Mouse (Mus musculus) naive thymus-derived CD4-positive, alpha-beta T cell, adult 2 months (primary cell): Measurements from ENCODE around the gene Comtd1.
A peak's percentile ranks its signal among the peaks of the same experiment; 100 is the strongest.

Experiments used
- DNase-seq: peaks from one replicate; pipeline ENCODE4 v3.0.0-alpha.2; 2011; ENCODE audit warnings: low read depth

Gene Comtd1

DNA sequence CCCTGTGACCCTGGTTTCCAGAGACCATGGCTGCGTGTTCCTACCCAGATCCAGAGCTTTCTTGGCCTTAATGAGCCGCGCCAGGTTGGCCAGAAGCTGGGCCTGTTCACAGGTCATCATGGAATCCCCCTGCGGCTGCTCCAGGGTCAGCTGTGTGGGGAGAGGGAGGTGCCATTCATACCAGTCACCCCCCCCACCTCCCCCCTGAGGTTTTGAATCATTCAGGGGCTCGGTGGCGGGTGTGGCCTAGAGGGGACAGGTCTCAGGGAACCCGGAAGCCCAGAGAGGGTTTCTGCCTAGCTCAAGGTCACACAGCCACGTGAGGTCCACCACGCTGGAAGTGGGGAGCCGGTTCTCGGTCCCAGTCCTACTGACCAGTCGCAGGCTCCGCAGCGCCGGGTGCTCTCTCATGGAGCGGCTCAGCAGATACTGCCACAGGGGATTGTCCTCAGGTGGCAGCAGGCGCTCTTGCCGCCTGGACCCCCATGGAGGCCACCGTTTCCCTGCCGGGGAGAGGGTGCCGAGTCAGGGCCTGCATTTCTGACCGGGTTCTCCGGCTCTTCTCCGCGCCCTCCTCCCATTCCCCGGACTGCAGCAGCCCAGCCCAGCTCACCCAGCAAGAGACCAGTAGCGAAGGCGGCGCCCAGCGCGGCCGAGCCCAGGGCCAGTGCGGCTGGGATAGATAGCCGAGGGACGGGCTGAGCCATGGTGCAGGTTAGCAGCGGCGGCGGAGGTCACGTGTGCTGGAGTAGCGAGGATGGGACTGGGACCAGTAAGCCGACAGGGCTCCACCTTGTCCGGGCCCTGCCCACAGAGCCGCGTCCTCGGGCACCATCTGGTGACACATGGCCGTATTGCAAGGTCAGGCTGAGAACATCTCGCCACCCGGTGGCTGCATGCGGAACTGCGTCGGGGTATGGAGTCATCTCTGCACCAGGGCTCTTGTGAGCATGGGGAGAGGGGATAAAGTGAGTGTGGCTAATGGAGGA is at the start of gene Comtd1:
Gene Comtd1, minus strand, starts transcription at position 812 of the 989 bp plus-strand sequence.
- peak; percentile 96 for DNase-seq

DNA sequence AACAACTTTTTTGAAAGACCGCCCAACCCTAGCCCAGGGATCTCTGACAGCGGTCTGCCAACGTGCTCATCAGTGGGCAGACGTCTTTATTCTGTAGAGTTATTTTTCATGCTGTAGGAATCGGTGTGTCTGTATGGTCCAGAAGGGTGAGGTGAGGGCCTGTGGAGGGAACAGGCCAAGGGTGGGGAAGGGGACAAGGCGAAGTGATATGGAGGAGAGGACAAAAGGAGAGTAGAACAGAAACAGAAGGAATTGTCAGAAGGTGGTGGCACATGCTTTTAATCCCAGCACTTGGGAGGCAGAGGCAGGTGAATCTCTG is 43.5 kb upstream of the Comtd1 start:
- no peak for DNase-seq

DNA sequence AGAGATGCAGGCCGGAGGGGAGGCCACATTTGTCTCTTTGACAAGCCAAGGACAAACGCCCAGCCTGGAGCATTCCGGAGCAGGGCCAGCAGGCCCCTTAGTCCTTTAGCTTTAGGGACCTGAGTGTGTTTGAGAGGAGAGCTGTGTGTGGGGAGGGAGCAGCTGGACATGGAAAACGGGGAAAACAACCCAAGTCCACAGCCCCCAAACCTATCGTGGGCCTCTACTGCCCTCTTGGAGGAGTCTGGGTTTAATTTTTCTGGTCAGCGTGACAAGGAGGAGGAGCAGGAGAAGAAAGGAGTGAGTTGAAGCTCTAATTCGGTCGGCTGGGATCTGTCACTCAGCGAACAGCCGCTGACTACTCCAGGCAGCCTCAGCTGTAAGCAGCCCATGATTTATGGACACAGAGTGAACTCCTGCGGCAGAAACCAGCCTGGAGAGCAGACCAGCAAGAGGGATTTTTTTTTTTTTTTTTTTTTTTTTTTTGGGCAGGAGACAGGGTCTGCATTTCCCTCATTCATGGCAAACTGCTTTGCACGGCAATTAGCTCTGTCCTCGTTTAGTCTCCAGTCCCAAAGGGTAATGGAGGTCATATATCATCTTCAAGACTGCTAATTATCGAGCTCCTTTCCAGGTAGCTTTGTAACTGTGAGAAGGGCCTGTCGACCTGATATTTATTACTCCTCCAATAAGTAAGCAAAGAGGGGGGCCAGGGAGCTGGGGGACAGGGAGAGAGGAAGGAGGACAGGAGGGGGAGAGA is 43.0 kb upstream of the Comtd1 start:
- DNase-seq, result no peak

DNA sequence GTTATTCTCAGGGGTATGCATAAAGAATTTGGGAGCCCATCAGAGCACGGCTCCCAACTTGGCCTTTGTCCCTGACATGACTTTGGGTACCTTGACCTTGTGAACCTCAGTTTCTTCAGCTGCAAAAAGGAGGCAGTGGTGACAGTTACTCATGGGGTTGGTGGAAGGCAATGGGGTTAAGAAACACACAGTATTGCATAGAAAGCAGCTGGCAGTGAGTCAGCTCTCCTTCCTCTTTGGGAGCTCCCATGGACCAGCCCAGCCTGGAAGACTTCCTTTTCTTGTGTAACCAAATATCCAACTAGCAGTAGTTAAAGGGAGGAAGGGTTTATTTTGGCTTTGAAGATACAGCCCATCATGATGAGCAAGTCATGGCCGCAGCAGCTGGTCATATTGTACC is 41.7 kb upstream of the Comtd1 start:
- no peak for DNase-seq

DNA sequence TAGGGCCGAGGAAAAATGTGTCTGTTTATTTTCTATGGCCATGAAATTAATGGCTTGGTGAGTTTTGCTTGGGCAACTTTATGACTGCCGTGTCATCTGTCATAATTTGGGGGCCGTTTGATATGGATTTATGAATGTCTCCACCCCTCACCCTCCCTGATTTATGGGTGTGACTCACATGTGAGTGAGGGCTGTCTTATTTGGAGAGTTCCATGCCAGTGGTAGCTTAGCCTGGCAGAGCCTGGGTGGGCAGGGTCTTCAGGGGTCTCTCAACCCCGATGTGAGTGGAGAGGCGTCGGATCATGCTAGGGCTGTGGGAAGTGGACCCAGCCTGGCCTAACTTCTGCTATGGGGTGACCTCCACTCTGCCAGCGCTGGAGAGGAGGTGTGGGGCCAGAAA is 18.0 kb upstream of the Comtd1 start:
- no peak for DNase-seq

DNA sequence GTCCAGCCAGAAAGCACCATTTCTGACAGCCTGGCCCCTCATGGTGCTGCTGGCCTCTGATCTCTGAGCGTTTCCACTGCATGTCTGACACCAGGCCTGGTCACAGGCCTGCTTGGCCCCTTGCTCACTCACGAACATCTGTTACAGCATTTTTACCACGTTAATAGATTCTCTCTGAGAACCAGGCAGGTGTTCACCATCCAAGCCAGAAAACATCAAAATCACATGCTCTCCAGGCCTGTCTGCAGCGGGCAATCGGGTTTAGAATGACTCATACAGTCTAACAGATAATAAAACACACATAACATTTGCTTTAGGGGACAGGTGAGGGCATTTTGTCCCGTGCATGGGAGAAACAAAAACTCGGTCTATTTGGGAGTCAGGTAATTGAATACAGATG is 17.5 kb upstream of the Comtd1 start:
- DNase-seq, result no peak

DNA sequence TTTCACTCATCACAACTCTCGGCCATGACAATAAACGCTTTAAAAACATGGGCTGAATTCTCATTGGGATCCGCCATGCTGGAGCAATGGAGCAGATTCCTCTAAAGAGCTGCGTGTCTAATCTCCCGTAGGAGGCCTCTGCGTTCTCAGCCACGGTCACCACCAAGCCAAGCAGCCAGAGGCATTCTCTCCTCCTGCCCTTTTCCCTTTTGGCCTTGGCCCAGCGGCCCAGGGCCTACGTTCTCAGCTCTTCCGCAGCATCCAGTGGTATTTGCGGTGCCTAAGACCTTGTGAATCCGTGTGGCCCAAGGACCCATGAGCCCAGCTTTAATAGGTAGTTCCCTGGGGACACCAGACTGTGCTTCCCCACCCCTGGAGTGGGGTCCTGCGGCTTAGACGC is 8.1 kb upstream of the Comtd1 start:
- DNase-seq, result no peak

DNA sequence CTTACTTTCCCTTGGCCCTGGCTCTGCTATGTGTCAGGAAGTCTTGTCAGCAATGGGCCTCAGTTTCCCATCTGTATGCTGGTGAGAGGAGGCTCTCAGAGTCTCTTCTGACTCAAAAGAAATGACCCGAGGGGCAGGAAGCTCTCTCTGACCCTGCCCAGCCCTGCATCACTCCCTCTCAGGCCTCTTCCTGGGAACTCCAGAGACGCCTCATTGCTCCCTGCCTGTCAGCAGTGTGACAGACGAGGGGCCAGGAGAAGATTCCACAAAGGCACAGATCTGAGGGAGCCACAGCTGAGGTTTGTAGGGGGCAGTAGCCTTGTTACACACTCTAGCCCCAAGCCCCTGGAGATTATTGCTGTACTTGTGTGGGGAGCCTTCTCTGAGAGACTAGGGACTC is 7.2 kb upstream of the Comtd1 start:
- no peak for DNase-seq

DNA sequence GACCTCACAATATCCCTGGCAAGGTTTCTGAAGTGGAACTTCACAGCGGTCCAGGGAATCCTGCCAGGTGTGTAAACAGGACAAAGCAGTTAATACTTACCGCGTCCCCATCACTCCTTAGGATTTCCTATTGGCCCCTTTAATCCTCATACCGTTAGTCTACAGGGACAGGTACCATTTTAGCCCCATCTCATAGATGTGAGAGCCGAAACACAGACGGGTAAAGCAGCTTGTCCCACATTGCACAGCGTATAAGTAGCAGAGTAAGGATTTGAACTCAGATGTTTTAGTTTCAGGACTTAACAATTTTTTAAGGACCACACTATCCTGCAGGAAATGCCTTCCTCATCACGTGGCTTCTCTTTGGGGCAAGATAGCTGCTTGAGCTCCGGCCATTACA is 5.5 kb upstream of the Comtd1 start:
- no peak for DNase-seq

DNA sequence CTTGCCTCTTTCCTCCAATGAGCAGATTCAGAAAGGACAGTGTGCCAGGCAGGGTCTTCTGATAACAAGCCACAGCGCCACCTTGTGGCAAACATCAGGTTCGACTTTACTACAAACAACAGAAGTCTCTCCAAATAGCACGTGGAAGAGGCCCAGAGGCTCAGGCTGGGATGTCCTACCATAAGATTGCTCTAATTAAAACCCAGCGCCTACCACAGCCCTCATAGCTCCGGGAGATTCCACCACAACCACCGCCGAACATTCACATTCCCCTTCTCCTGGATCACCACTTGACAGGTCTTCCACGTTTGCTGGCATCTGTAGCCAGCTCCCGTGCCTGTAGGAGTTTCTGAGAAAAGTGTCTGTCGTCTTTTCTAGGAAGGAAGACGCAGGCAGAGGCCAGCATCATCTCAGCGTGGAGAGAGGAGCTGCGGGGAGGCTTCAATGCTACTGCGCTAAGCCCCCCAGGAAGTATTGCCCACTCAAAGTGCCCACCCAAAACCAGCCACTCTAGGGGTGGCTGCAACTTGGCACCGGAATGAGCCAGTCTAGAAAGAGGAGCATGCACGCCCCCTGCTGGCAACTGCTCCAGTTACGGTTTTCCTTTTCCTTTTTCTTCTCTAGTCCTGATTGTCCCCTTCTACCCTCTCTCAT is 4.8 kb upstream of the Comtd1 start:
- DNase-seq, result peak; percentile 91

DNA sequence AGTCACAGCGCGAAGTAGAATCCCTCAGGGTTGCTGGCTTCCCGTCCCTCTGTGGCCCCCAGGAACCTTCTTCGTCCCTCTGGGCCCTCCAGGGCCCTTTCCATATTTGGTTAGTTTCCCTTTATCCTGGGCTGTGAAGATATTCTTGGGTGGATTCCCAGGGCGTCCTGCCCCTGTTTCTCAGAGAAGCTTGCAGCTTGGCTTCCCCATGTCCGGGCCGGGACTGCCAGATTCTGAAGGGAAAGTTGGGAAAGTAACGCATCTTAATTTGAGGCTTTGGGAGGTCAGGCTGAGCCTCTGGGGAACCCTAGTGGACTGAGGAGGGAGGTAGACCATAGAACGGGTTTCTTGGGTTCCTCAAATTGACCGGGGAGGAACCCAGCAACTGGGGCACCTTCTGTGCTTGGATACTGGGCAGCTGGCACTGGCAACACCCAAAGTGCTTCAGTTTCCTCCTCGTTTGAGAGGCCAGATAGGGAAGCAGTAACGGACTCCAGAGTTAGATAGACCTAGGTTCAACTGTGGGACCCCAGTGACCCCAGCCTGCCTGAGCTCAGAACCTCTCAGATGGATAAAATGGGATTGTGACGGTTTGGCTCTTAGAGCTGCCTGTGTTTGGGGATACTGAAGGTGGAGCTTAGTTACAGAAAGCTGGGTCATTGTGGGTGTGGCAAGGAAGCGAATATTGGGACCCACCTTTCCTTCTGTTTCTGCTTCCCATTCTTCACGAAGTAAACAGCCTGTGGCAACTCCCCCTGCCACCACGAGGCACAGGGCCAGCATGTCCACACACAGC is 3.4 kb upstream of the Comtd1 start:
- no peak for DNase-seq

DNA sequence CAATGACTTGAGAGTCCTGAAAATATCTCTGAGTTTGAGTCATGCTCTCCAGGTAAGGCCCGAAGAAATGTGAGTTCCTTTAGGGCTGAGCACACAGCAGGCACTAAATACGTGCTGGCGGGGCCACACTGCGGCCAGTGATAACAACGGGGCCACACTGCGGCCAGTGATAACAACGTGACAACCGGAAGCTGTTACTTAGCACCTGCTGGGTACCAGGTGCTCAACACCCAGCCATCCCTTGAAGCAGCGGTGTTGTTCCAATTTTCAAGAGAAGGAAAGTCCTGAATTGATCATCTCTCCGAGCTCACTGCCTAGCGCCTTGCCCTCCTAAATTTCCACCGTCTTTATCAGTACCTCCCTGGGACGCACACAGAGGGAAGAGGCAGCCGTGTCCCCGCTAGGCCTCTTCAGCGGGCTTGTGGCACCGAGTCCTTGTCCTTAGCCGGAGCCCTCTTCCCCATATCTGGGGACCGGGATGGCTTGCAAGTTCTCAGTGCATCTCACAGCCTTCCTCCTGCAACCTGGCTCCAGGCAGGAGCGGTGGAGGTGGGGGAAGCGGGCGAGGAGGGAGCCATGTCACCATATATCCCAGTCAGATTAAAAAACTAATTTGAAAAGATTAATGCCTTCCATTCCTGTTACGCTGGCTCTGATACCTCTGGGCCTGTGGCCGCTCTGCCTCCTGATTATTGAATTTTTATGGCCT is 1.8 kb upstream of the Comtd1 start:
- no peak for DNase-seq

DNA sequence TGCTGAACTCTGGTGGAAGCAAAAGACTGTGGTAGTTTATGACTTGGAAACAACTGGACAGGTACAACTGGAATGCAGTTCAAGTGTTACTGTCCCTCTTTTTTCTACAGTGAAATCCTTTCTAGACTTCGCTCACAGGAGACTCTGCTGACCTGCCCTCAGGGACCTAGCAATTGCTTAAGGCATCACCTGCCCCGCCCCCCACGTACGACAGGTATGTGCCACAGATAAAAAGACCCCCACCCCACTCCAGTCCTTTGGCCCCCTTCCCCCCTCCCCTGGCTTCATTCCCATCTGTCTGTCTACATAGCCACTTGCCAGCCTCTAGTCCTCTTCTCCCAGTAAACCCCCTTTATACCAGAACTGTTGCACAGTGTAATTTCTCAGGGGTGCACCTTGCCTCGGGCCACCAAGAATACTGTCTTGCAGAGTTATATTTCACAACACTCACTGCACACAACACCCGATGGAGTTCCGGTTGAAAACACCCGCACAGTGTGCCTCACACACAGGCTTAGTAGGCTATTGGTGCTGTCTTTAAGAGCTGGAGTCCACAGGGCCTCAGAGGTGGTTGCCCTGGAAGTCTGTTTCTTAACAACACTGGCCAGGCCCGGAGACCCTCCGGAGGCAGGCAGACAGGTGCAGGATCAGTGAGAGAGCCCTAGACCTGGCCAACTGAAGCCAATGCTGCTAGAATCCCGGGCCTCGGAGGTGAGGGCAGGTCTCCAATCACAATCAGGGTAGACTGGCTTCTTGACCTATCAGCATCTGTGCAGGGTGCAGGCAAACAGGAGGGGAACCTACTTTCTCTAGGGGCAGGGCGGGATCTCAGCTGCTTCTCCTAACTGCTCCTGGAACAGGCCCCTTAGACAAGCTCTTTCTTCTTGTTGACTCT is 994 bp upstream of the Comtd1 start:
- no peak for DNase-seq

DNA sequence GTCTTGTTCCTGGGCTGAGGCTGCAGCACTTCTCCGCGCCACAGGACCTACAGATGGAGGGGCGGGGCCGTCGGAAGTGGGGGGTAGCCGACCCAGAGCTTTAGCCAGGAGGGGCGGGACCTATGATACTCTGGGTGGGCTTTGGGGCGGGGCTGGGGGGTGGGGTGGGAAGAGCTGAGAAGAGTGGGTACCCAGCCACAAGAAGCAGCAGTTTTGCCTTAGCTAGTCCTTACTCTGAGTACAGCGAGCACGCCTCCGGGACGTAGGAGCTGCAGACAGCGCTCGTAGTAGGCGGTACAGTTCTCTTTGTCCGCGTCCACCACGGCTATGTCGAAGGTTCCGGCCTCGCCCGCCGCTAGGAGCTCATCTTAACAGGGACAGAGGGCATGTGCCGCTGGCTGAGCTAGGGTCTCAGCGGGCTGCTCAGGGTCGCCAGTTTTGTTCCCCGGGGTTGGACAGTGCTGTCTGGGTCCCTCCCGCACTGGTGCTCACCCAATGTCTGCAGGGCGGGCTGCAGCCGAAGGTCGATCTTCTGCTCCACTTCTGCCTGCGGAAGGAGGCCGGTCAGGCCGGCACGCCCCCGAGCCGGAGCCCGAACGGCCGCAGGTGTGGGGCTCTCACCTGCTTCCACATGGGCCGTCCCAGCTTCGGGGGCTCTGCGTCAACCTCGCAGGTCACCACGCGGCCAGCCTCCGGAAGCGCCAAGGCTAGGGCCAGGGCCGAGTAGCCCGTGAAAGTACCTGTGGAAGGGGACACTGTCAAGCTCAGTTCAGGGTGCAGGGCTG is 1.2 kb downstream of the Comtd1 start:
- peak; percentile 44 for DNase-seq

DNA sequence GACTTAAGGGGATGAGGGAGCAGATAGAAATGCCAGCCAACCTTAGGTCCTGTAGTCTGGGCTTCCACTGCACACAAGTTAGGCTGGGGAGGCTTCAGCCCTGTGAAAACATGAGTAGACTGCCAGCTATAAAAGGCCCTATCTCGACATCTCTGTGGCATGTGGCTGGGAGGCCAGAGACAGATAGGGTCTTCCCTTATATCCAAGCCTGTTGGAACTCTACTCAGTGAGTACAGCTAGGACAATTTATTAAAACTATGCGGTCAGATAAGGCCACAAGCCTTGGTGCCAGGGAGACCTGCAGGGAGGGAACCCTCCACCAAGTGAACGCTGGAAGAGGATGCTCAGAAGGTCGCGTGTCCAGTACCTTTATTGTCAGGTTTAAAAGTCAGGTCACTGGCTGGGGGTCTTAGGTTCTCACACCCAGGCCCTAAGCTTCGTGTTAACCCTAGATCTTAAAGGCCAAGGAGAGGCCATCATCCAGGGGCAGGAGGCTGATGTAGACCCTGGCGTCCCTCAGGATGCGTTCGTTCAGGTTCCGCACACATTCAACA is 1.9 kb downstream of the Comtd1 start:
- no peak for DNase-seq

DNA sequence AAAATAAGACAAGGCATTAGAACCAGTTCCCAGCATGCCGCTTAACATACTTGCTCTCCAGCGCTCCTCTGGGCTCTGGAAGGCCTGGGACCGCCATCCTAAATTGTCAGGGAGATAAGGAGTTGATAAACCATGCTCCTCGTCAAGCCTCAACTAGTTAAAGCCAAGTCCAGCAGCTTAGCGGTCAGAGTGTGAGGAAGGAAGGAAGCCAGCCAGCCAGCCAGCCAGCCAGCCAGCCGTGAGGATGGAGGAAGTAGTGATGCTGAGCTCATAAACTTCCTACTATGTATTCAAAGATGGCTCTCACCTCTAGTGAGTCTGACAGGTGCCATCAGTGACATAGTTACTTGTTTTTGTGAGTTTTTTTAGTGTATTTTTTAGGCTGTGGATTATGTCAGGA is 5.5 kb downstream of the Comtd1 start:
- no peak for DNase-seq

DNA sequence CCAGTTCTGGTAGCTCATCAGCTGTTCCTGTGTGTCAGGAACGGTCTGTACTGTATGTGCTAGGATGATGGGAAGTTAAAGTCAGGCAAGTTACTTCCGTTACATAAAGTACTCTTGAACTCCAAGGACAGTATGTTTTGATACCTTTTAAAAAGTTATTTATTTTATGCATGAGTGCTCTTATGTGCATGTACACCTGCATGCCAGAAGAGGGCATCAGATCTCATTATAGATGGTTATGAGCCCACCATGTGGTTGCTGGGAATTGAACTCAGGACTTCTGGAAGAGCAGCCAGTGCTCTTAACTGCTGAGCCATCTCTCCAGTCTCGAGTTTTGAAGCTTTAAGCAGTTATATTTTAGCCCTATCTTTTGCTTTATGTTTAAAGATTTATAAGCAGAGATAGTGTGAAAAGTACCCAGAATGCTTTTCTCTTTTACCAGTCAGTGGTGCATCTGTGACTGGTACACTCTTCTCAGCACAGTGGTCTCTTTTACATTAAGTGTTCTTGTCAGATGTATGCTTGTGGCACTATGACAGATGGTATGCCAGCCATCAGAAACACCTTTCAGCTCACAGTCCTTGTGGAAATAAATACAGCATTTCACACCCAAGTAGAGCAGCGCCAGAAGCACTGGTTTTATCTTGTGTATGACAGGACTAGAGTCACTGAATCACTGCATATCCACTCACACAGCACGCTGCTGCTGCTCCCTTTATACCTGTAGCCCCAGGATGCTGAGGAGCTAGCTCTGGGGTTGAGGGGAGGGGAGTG is 6.8 kb downstream of the Comtd1 start:
- no peak for DNase-seq

DNA sequence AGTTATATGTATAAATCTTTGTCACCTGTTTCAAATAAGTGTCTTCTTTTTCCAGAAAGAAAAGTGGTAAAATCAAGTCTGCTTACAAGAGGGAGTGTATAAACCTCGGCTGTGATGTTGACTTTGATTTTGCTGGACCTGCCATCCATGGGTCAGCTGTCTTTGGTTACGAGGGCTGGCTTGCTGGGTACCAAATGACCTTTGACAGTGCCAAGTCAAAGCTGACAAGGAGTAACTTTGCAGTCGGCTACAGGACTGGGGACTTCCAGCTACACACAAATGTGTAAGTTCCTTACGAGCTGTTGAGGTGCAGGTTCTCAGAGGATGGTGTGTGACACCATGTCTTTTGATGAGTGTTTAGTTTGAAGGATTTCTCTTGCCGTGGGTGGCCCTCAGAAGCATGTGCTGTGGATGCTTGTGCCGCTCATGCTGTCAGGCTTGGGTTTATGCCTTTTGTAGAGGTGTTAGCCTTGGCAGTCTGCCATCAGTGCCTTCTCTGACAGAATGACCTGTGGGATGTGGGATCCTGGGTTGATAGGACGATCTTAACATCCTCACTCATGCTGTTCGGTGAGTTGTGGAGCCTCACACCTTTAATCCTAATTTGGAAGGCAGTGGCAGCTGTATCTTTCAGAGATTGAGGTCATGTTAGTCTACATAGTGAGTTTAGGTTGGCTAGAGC is 10.3 kb downstream of the Comtd1 start:
- no peak for DNase-seq
